Mouse (Mus musculus): ENCODE measurements around the gene Ubxn4. TPM values are rescaled to one million over a fixed set of nuclear protein-coding genes. Genes with fewer than 3 reads are reported as not detected.
A peak's percentile ranks its signal among the peaks of the same experiment; 100 is the strongest.
"Not testable (repeated sequence)": the region's sequence is repeated elsewhere in the genome, so short reads cannot be mapped to it uniquely, and the experiment has no call there.

The Ubxn4 gene
- total and polyA plus RNA-seq, 2 experiments from 2014 or later, result 64.4 to 78.1 TPM

- H3K36me3 ChIP-seq (ENCODE audit: insufficient read depth), result no peaks in the 10 kb centered on the region
- no peaks in the 10 kb centered on the region for H3K4me1 ChIP-seq (ENCODE audit: insufficient read depth)
- no peaks in the 10 kb centered on the region for H3K27me3 ChIP-seq (ENCODE audit: insufficient read depth, low read length)
- no peak overlapping the region for H3K4me3 ChIP-seq (ENCODE audit: low read depth, low read length)
- H3K9me3 ChIP-seq (ENCODE audit: low read length), result no peaks in the 10 kb centered on the region
- no peak for TF ChIP-seq CTCF (IDR thresholded peaks at IDR 0.05; ENCODE audit: low read depth)
- ATAC-seq (peak; percentile 60; the same call in 1 of the 2 replicates), DNase-seq (peak; percentile 54)
- H3K4me2 ChIP-seq (ENCODE audit: low read depth), result peak overlapping the region; percentile 20; the same call in 1 of the 2 replicates
- H3K27ac ChIP-seq (ENCODE audit: low read depth, low read length), result no peak overlapping the region
- 0 out of 2 replicates have a peak overlapping the region, but pooled peaks have one; percentile 0 for H3K9ac ChIP-seq
- WGBS, result 54% methylated on average over 16 of the region's 16 CpGs
These were observed 60.1 kb downstream of the Ubxn4 start for GRCm38 (mm10) chr1:128303900-128304299.

GRCm38 (mm10) chr1:128309043-128309442, 65.3 kb downstream of the Ubxn4 start:
- ATAC-seq (no peak), DNase-seq (no peak)
- Histone ChIP-seq H3K27ac (ENCODE audit: low read depth, low read length) (no peak overlapping the region), H3K27me3 (ENCODE audit: insufficient read depth, low read length) (no peaks in the 10 kb centered on the region), H3K9me3 (ENCODE audit: low read length) (no peaks in the 10 kb centered on the region), H3K4me1 (ENCODE audit: insufficient read depth) (no peaks in the 10 kb centered on the region), H3K4me2 (ENCODE audit: low read depth) (no peak overlapping the region), H3K4me3 (ENCODE audit: low read depth, low read length) (no peak overlapping the region), H3K9ac (no peak overlapping the region), H3K36me3 (ENCODE audit: insufficient read depth) (no peaks in the 10 kb centered on the region)
- TF ChIP-seq CTCF (IDR thresholded peaks at IDR 0.05; ENCODE audit: low read depth), result 0 out of 2 replicates have a peak, but pooled peaks have one; percentile 12
- WGBS, result 72% methylated on average over 3 of the region's 3 CpGs

GRCm38 (mm10) chr1:128314665-128315064, 70.9 kb downstream of the Ubxn4 start:
- Histone ChIP-seq H3K4me1 (ENCODE audit: insufficient read depth) (no peaks in the 10 kb centered on the region), H3K4me2 (ENCODE audit: low read depth) (no peak overlapping the region), H3K27ac (ENCODE audit: low read depth, low read length) (no peak overlapping the region), H3K27me3 (ENCODE audit: insufficient read depth, low read length) (no peaks in the 10 kb centered on the region), H3K9me3 (ENCODE audit: low read length) (no peaks in the 10 kb centered on the region), H3K9ac (no peak overlapping the region), H3K36me3 (ENCODE audit: insufficient read depth) (no peaks in the 10 kb centered on the region), H3K4me3 (ENCODE audit: low read depth, low read length) (no peak overlapping the region)
- TF ChIP-seq CTCF (IDR thresholded peaks at IDR 0.05; ENCODE audit: low read depth), result no peak
- no peak for DNase-seq
- WGBS, result 73% methylated on average over 4 of the region's 4 CpGs
- no peak for ATAC-seq

GRCm38 (mm10) chr1:128319266-128319665, 75.5 kb downstream of the Ubxn4 start:
- not testable (repeated sequence) for H3K27me3 ChIP-seq (ENCODE audit: insufficient read depth, low read length); DNase-seq; H3K9me3 ChIP-seq (ENCODE audit: low read length); H3K27ac ChIP-seq (ENCODE audit: low read depth, low read length); H3K4me3 ChIP-seq (ENCODE audit: low read depth, low read length); H3K4me1 ChIP-seq (ENCODE audit: insufficient read depth); ATAC-seq; H3K4me2 ChIP-seq (ENCODE audit: low read depth); H3K36me3 ChIP-seq (ENCODE audit: insufficient read depth); H3K9ac ChIP-seq
- 87% methylated on average over 6 of the region's 6 CpGs for WGBS

- H3K27me3 ChIP-seq (ENCODE audit: insufficient read depth, low read length), result no peaks in the 10 kb centered on the region
- H3K27ac ChIP-seq (ENCODE audit: low read depth, low read length), result no peak overlapping the region
- no peak for ATAC-seq
- no peak overlapping the region for H3K9ac ChIP-seq
- no peak overlapping the region for H3K4me2 ChIP-seq (ENCODE audit: low read depth)
- DNase-seq, result no peak
- no peaks in the 10 kb centered on the region for H3K36me3 ChIP-seq (ENCODE audit: insufficient read depth)
- TF ChIP-seq CTCF (IDR thresholded peaks at IDR 0.05; ENCODE audit: low read depth), result no peak
- WGBS, result 94% methylated on average over 8 of the region's 8 CpGs
- H3K9me3 ChIP-seq (ENCODE audit: low read length), result no peaks in the 10 kb centered on the region
- no peak overlapping the region for H3K4me3 ChIP-seq (ENCODE audit: low read depth, low read length)
- H3K4me1 ChIP-seq (ENCODE audit: insufficient read depth), result no peaks in the 10 kb centered on the region
These were observed 79.4 kb downstream of the Ubxn4 start for GRCm38 (mm10) chr1:128323026-128323643.

GRCm38 (mm10) chr1:128324776-128325175, 81.0 kb downstream of the Ubxn4 start:
- no peak overlapping the region for H3K4me3 ChIP-seq (ENCODE audit: low read depth, low read length)
- DNase-seq, result peak; percentile 36
- no peaks in the 10 kb centered on the region for H3K36me3 ChIP-seq (ENCODE audit: insufficient read depth)
- H3K27ac ChIP-seq (ENCODE audit: low read depth, low read length), result no peak overlapping the region
- no peaks in the 10 kb centered on the region for H3K4me1 ChIP-seq (ENCODE audit: insufficient read depth)
- H3K9me3 ChIP-seq (ENCODE audit: low read length), result no peaks in the 10 kb centered on the region
- WGBS, result 68% methylated on average over 2 of the region's 2 CpGs
- no peaks in the 10 kb centered on the region for H3K27me3 ChIP-seq (ENCODE audit: insufficient read depth, low read length)
- H3K9ac ChIP-seq, result no peak overlapping the region
- peak; percentile 69 for ATAC-seq
- TF ChIP-seq CTCF (IDR thresholded peaks at IDR 0.05; ENCODE audit: low read depth), result peak; percentile 20; the same call in 1 of the 2 replicates
- H3K4me2 ChIP-seq (ENCODE audit: low read depth), result no peak overlapping the region

- H3K9ac ChIP-seq, result no peak overlapping the region
- H3K9me3 ChIP-seq (ENCODE audit: low read length), result no peaks in the 10 kb centered on the region
- H3K4me2 ChIP-seq (ENCODE audit: low read depth), result no peak overlapping the region
- TF ChIP-seq CTCF (IDR thresholded peaks at IDR 0.05; ENCODE audit: low read depth), result no peak
- H3K4me3 ChIP-seq (ENCODE audit: low read depth, low read length), result no peak overlapping the region
- H3K27ac ChIP-seq (ENCODE audit: low read depth, low read length), result no peak overlapping the region
- no peaks in the 10 kb centered on the region; the same call in 1 of the 2 replicates for H3K36me3 ChIP-seq (ENCODE audit: insufficient read depth)
- ATAC-seq (no peak), DNase-seq (no peak)
- 85% methylated on average over 1 of the region's 1 CpGs for WGBS
- no peaks in the 10 kb centered on the region for H3K27me3 ChIP-seq (ENCODE audit: insufficient read depth, low read length)
- no peaks in the 10 kb centered on the region for H3K4me1 ChIP-seq (ENCODE audit: insufficient read depth)
These were observed 83.4 kb downstream of the Ubxn4 start for GRCm38 (mm10) chr1:128327165-128327564.
